Mouse (Mus musculus) liver, embryonic 14.5 days (tissue): ENCODE results near the gene Prr12.
A peak's percentile ranks its signal among the peaks of the same experiment; 100 is the strongest.

ENCODE experiments used
- CTCF ChIP-seq: IDR thresholded peaks from 2 replicates; pipeline ENCODE4 v1.5.1; 2016; ENCODE audit warnings: antibody characterized with exemption, low read depth, control low read depth
- EP300 ChIP-seq: IDR thresholded peaks from 2 replicates; pipeline ENCODE4 v1.6.1; 2016; ENCODE audit warnings: antibody characterized with exemption, low read depth

- TF ChIP-seq CTCF (peak; percentile 99), EP300 (no peak)
Measured at GRCm38 (mm10) chr7:44983085-44983484, 69.6 kb downstream of the Prr12 start.
